Mouse (Mus musculus): ENCODE measurements at regions not wholly inside any gene's neighbourhood (a gene's known extent, or its start where the extent isn't known, plus 50 kb on each side); places are given as distances from the start of the nearest gene placed in this dataset.

- DNase-seq (ENCODE audit: low spot score in 2 of 2) = no peak
Measured at GRCm38 (mm10) chr13:101555371-101555874, 212.6 kb downstream of the Pik3r1 start.

- no peak for DNase-seq (ENCODE audit: low spot score in 2 of 2)
Measured at GRCm38 (mm10) chr13:101553131-101553549, 214.9 kb downstream of the Pik3r1 start.

GRCm38 (mm10) chr13:101552451-101552850, 215.6 kb downstream of the Pik3r1 start:
- no peak for DNase-seq (ENCODE audit: low spot score in 2 of 2)

- DNase-seq (ENCODE audit: low spot score in 2 of 2) = no peak
Measured at GRCm38 (mm10) chr13:101551068-101551467, 216.9 kb downstream of the Pik3r1 start.

GRCm38 (mm10) chr13:101550526-101550925, 217.5 kb downstream of the Pik3r1 start:
- no peak for DNase-seq (ENCODE audit: low spot score in 2 of 2)

GRCm38 (mm10) chr13:101547887-101548286, 220.1 kb downstream of the Pik3r1 start:
- no peak for DNase-seq (ENCODE audit: low spot score in 2 of 2)

GRCm38 (mm10) chr13:101547365-101547764, 220.7 kb downstream of the Pik3r1 start:
- DNase-seq (ENCODE audit: low spot score in 2 of 2) = no peak

GRCm38 (mm10) chr13:101545344-101546181, 222.5 kb downstream of the Pik3r1 start:
- no peak for DNase-seq (ENCODE audit: low spot score in 2 of 2)

GRCm38 (mm10) chr13:101540391-101541191, 227.4 kb downstream of the Pik3r1 start:
- DNase-seq (ENCODE audit: low spot score in 2 of 2) = no peak

GRCm38 (mm10) chr13:101538110-101538509, 229.9 kb downstream of the Pik3r1 start:
- no peak for DNase-seq (ENCODE audit: low spot score in 2 of 2)

GRCm38 (mm10) chr13:101536019-101536418, 232.0 kb downstream of the Pik3r1 start:
- no peak for DNase-seq (ENCODE audit: low spot score in 2 of 2)

GRCm38 (mm10) chr13:101535331-101535866, 232.6 kb downstream of the Pik3r1 start:
- no peak for DNase-seq (ENCODE audit: low spot score in 2 of 2)

- no peak for DNase-seq (ENCODE audit: low spot score in 2 of 2)
Measured at GRCm38 (mm10) chr13:101534490-101534889, 233.5 kb downstream of the Pik3r1 start.

- no peak for DNase-seq (ENCODE audit: low spot score in 2 of 2)
Measured at GRCm38 (mm10) chr13:101532913-101533312, 235.1 kb downstream of the Pik3r1 start.

- no peak for DNase-seq (ENCODE audit: low spot score in 2 of 2)
Measured at GRCm38 (mm10) chr13:101527691-101528090, 240.3 kb downstream of the Pik3r1 start.

- no peak for DNase-seq (ENCODE audit: low spot score in 2 of 2)
Measured at GRCm38 (mm10) chr13:101524781-101525180, 243.2 kb downstream of the Pik3r1 start.

GRCm38 (mm10) chr13:101524223-101524622, 243.8 kb downstream of the Pik3r1 start:
- peak in 1 of 2 experiments; percentile 27 for DNase-seq (ENCODE audit: low spot score in 2 of 2)

GRCm38 (mm10) chr13:101523492-101523891, 244.5 kb downstream of the Pik3r1 start:
- DNase-seq (ENCODE audit: low spot score in 2 of 2) = no peak

GRCm38 (mm10) chr13:101522597-101522996, 245.4 kb downstream of the Pik3r1 start:
- no peak for DNase-seq (ENCODE audit: low spot score in 2 of 2)

GRCm38 (mm10) chr13:101513354-101513753, 254.7 kb downstream of the Pik3r1 start:
- no peak for DNase-seq (ENCODE audit: low spot score in 2 of 2)

- DNase-seq (ENCODE audit: low spot score in 2 of 2) = no peak
Measured at GRCm38 (mm10) chr13:101509946-101510345, 258.1 kb downstream of the Pik3r1 start.

GRCm38 (mm10) chr13:101508331-101508730, 259.7 kb downstream of the Pik3r1 start:
- DNase-seq (ENCODE audit: low spot score in 2 of 2) = no peak

Data from cerebellum, postnatal 4 days (tissue).